Mouse (Mus musculus): ENCODE data around the gene Coro1a. TPM values are rescaled to one million over a fixed set of nuclear protein-coding genes. Genes with fewer than 3 reads are reported as not detected.

Coro1a gene
- polyA plus RNA-seq, 1 experiment from 2014 or later, result 13.5 TPM

DNA sequence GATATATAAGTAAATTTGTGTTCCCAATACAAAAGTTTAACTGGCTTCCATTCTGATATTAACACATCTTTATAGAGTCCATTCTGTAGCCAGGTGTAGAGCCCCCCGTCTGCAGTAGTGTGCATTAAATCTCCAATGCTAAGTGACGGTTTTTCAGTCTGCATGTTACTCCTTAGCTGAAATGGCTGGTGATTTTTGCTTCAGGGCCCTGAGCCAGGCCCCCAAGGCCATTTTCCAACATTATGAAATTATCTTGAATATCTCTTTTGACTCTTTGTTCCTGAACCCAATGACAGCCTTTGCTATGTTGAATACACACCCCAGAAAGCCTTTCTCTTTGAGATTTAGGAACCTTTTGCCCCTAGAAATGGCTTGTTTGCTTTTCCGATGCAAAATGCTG lies 47.8 kb downstream of the Coro1a start:
- Histone ChIP-seq H3K9me3 (replicated peaks) (no peaks in the 10 kb centered on the region), H3K4me3 (no peak overlapping the region), H3K36me3 (peaks cover 5% of the 10 kb centered on the region; the same call in 1 of the 2 replicates), H3K4me1 (replicated peaks) (no peaks in the 10 kb centered on the region), H3K27me3 (no peaks in the 10 kb centered on the region), H3K27ac (no peak overlapping the region), H3K4me2 (no peak overlapping the region), H3K9ac (no peak overlapping the region)
- no peak for ATAC-seq (replicated peaks; ENCODE audit: insufficient number of reproducible peaks, insufficient read depth, low FRiP score, low read depth)
- 84% methylated on average over 3 of the region's 3 CpGs for WGBS

DNA sequence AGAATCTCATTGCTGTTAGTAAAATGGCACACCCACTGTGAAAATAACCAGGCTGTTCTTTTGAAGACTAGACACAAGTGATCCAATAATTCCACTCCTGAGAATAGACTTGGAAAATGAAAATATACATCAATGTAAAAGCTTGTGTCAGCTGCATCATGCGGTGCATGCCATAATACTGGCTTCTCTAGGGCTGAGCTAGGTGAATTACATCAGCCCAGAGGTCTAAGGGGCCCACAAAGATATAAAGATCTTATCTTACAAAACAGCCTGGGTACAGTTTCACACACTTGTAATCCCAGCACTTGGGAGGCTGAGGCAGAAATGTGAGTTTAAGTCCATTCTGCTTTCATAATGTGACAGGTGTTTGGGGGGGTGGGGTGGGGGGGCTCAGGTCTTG lies 50.1 kb downstream of the Coro1a start:
- ATAC-seq (replicated peaks; ENCODE audit: insufficient number of reproducible peaks, insufficient read depth, low FRiP score, low read depth), result no peak
- 78% methylated on average over 1 of the region's 1 CpGs for WGBS

DNA sequence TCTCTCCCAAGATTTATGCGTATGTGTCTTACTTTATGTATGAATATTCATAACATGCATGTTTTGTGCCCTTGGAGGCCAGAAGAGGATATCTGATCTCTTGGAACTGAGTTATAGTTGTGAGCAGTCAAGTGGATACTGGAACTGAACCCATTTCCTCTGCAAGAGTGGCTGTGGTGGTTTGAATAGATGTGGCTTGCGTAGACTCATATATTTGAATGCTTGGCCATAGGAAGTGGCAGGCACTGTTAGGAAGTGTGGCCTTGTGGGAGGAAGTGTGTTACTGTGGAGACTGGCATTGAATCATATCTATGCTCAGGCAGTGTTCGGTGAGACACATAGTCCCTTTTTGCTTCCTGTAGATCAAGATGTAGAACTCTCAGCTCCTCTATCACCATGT lies 51.9 kb downstream of the Coro1a start:
- no peaks in the 10 kb centered on the region for H3K27me3 ChIP-seq
- 77% methylated on average over 3 of the region's 3 CpGs for WGBS
- no peaks in the 10 kb centered on the region for H3K9me3 ChIP-seq (replicated peaks)
- H3K4me1 ChIP-seq (replicated peaks), result no peaks in the 10 kb centered on the region
- no peak overlapping the region for H3K27ac ChIP-seq
- no peak overlapping the region for H3K4me3 ChIP-seq
- no peak overlapping the region for H3K4me2 ChIP-seq
- H3K36me3 ChIP-seq, result no peaks in the 10 kb centered on the region
- no peak overlapping the region for H3K9ac ChIP-seq
- ATAC-seq (replicated peaks; ENCODE audit: insufficient number of reproducible peaks, insufficient read depth, low FRiP score, low read depth), result no peak

More for the DNA sequence above, 50.1 kb downstream of the Coro1a start:
- Histone ChIP-seq H3K27ac (no peak overlapping the region), H3K4me2 (no peak overlapping the region), H3K36me3 (peaks cover 4% of the 10 kb centered on the region; the same call in 1 of the 2 replicates), H3K9me3 (replicated peaks) (no peaks in the 10 kb centered on the region), H3K27me3 (no peaks in the 10 kb centered on the region), H3K9ac (no peak overlapping the region), H3K4me1 (replicated peaks) (no peaks in the 10 kb centered on the region), H3K4me3 (no peak overlapping the region)

DNA sequence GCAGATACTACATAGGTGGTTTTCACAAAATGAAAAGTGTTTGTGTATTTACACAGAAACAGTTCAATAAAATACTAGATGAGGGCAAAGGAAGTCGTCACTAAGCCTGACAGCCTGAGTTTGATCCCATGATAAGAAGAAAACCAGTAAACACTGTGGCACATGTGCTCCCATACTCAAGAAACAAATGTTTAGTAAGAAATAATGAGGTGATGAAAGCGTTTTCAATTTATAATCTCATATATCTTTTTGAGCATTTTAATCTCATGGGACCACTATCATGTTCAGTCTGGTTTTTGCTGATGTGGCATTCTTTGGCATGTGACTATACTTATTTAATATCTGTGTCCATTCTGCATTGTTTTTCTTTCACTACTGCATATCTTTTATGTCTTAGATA lies 53.6 kb downstream of the Coro1a start:
- Histone ChIP-seq H3K27me3 (no peaks in the 10 kb centered on the region), H3K4me2 (no peak overlapping the region), H3K36me3 (no peaks in the 10 kb centered on the region), H3K27ac (no peak overlapping the region), H3K9ac (no peak overlapping the region), H3K4me1 (replicated peaks) (peaks cover 8% of the 10 kb centered on the region), H3K9me3 (replicated peaks) (no peaks in the 10 kb centered on the region), H3K4me3 (no peak overlapping the region)
- WGBS, result 72% methylated on average over 2 of the region's 2 CpGs
- ATAC-seq (replicated peaks; ENCODE audit: insufficient number of reproducible peaks, insufficient read depth, low FRiP score, low read depth), result no peak

DNA sequence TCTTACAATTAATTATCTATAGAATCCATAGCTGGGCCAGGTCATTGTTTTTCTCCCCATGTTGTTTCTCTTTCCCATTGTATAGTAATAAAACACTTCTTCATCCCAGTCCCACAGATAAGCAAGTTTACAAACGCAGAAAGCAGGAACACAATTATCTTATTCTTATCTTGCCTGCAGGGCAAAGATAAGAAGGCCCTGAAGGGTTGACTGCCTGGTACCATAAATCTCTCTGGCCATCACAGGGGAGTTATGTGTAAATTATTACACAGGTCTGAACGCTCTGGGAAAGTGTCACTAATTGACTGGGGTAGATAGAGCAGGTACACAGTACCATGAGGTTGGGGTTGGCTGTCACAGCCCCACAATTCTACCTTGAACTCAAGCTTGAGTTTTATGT lies 56.7 kb downstream of the Coro1a start:
- H3K27ac ChIP-seq, result no peak overlapping the region
- peaks cover 14% of the 10 kb centered on the region for H3K4me1 ChIP-seq (replicated peaks)
- 47% methylated on average over 2 of the region's 2 CpGs for WGBS
- H3K9me3 ChIP-seq (replicated peaks), result no peaks in the 10 kb centered on the region
- no peaks in the 10 kb centered on the region for H3K36me3 ChIP-seq
- no peaks in the 10 kb centered on the region for H3K27me3 ChIP-seq
- no peak for ATAC-seq (replicated peaks; ENCODE audit: insufficient number of reproducible peaks, insufficient read depth, low FRiP score, low read depth)
- no peak overlapping the region for H3K4me2 ChIP-seq
- no peak overlapping the region for H3K4me3 ChIP-seq
- H3K9ac ChIP-seq, result no peak overlapping the region

Other genes with a start within 250 kb of the Coro1a start
- gene Atp2a1, start 244.7 kb downstream of the Coro1a start, polyA plus RNA-seq (2015; fragmentation: Nextera tagmentation; extraction: Ambion mirVana), result 0.72 and 1.8 TPM in 2 replicates
- 37.1 and 45.2 TPM in 2 replicates for gene Sh2b1, start 232.4 kb downstream of the Coro1a start, polyA plus RNA-seq (2015; fragmentation: Nextera tagmentation; extraction: Ambion mirVana)
- gene Tufm, start 220.4 kb downstream of the Coro1a start, polyA plus RNA-seq (2015; fragmentation: Nextera tagmentation; extraction: Ambion mirVana), result 170 and 182 TPM in 2 replicates
- 31.0 and 42.0 TPM in 2 replicates for gene Atxn2l, start 204.3 kb downstream of the Coro1a start, polyA plus RNA-seq (2015; fragmentation: Nextera tagmentation; extraction: Ambion mirVana)
- 114 and 119 TPM in 2 replicates for gene Eif3c, start 141.4 kb downstream of the Coro1a start, polyA plus RNA-seq (2015; fragmentation: Nextera tagmentation; extraction: Ambion mirVana)
- gene Apobr, start 122.8 kb downstream of the Coro1a start, polyA plus RNA-seq (2015; fragmentation: Nextera tagmentation; extraction: Ambion mirVana), result 0.34 and 0.81 TPM in 2 replicates
- 17.6 and 20.7 TPM in 2 replicates for gene Cln3, start 122.0 kb downstream of the Coro1a start, polyA plus RNA-seq (2015; fragmentation: Nextera tagmentation; extraction: Ambion mirVana)
- 0.13 and 0.23 TPM in 2 replicates for gene Il27, start 112.8 kb downstream of the Coro1a start, polyA plus RNA-seq (2015; fragmentation: Nextera tagmentation; extraction: Ambion mirVana)
- 14.2 and 19.8 TPM in 2 replicates for gene Nupr1, start 76.9 kb downstream of the Coro1a start, polyA plus RNA-seq (2015; fragmentation: Nextera tagmentation; extraction: Ambion mirVana)
- 21.0 and 33.5 TPM in 2 replicates for gene Sgf29, start 58.5 kb downstream of the Coro1a start, polyA plus RNA-seq (2015; fragmentation: Nextera tagmentation; extraction: Ambion mirVana)
- gene Sult1a1, start 31.4 kb downstream of the Coro1a start, polyA plus RNA-seq (2015; fragmentation: Nextera tagmentation; extraction: Ambion mirVana), result 13.0 and 14.2 TPM in 2 replicates
- gene Bola2, start 12.4 kb downstream of the Coro1a start, polyA plus RNA-seq (2015; fragmentation: Nextera tagmentation; extraction: Ambion mirVana), result 87.6 and 98.0 TPM in 2 replicates
- gene Slx1b, start 12.0 kb downstream of the Coro1a start, polyA plus RNA-seq (2015; fragmentation: Nextera tagmentation; extraction: Ambion mirVana), result 6.7 and 7.7 TPM in 2 replicates
- gene Mapk3, start 51.8 kb upstream of the Coro1a start, polyA plus RNA-seq (2015; fragmentation: Nextera tagmentation; extraction: Ambion mirVana), result 51.0 and 66.8 TPM in 2 replicates
- 1.2 and 1.3 TPM in 2 replicates for gene Gdpd3, start 58.5 kb upstream of the Coro1a start, polyA plus RNA-seq (2015; fragmentation: Nextera tagmentation; extraction: Ambion mirVana)
- gene Ypel3, start 69.2 kb upstream of the Coro1a start, polyA plus RNA-seq (2015; fragmentation: Nextera tagmentation; extraction: Ambion mirVana), result 78.1 and 90.5 TPM in 2 replicates
- 0.34 and 0.41 TPM in 2 replicates for gene Tbx6, start 73.7 kb upstream of the Coro1a start, polyA plus RNA-seq (2015; fragmentation: Nextera tagmentation; extraction: Ambion mirVana)
- 120 and 149 TPM in 2 replicates for gene Ppp4c, start 84.7 kb upstream of the Coro1a start, polyA plus RNA-seq (2015; fragmentation: Nextera tagmentation; extraction: Ambion mirVana)
- 0.69 and 1.3 TPM in 2 replicates for gene Fam57b, start 89.9 kb upstream of the Coro1a start, polyA plus RNA-seq (2015; fragmentation: Nextera tagmentation; extraction: Ambion mirVana)
- not detected in 2 replicates for gene 4930451I11Rik, start 123.9 kb upstream of the Coro1a start, polyA plus RNA-seq (2015; fragmentation: Nextera tagmentation; extraction: Ambion mirVana)
- gene Doc2a, start 139.6 kb upstream of the Coro1a start, polyA plus RNA-seq (2015; fragmentation: Nextera tagmentation; extraction: Ambion mirVana), result 0.53 TPM in 1 of 2 replicates, not detected in the other
- gene Hirip3, start 154.2 kb upstream of the Coro1a start, polyA plus RNA-seq (2015; fragmentation: Nextera tagmentation; extraction: Ambion mirVana), result 14.3 and 24.2 TPM in 2 replicates
- 50.4 and 56.9 TPM in 2 replicates for gene Ino80e, start 154.6 kb upstream of the Coro1a start, polyA plus RNA-seq (2015; fragmentation: Nextera tagmentation; extraction: Ambion mirVana)
- gene Taok2, start 176.9 kb upstream of the Coro1a start, polyA plus RNA-seq (2015; fragmentation: Nextera tagmentation; extraction: Ambion mirVana), result 29.0 and 36.4 TPM in 2 replicates
- 19.2 and 23.0 TPM in 2 replicates for gene Tmem219, start 215.1 kb upstream of the Coro1a start, polyA plus RNA-seq (2015; fragmentation: Nextera tagmentation; extraction: Ambion mirVana)
- gene Kctd13, start 221.1 kb upstream of the Coro1a start, polyA plus RNA-seq (2015; fragmentation: Nextera tagmentation; extraction: Ambion mirVana), result 12.3 and 14.8 TPM in 2 replicates
- 0.08 and 0.20 TPM in 2 replicates for gene Asphd1, start 241.8 kb upstream of the Coro1a start, polyA plus RNA-seq (2015; fragmentation: Nextera tagmentation; extraction: Ambion mirVana)
- gene Sez6l2, start 242.8 kb upstream of the Coro1a start, polyA plus RNA-seq (2015; fragmentation: Nextera tagmentation; extraction: Ambion mirVana), result 0.65 and 0.83 TPM in 2 replicates